Mouse (Mus musculus) MEL (cell line): ENCODE measurements at regions not wholly inside any gene's neighbourhood (a gene's known extent, or its start where the extent isn't known, plus 50 kb on each side); places are given as distances from the start of the nearest gene placed in this dataset.

Source experiments
- DNase-seq: peaks from one replicate; pipeline ENCODE4 v3.0.0; 2011; ENCODE audit warnings: low read depth, low spot score
- H3K27ac ChIP-seq: 2 replicates; pipeline ENCODE4 v1.5.1; 2012; ENCODE audit warnings: low read depth, mild to moderate bottlenecking, control low read depth, low read length, moderate library complexity; ENCODE audit not compliant: control insufficient read depth
- H3K27me3 ChIP-seq, 2 experiments: fragments of 150-350 bp in 1 of 2; sonication (generic) in 1 of 2; 2 replicates each; pipeline ENCODE4 v1.6.1; 2012; ENCODE audit warnings: low read length in 2 of 2, mild to moderate bottlenecking in 2 of 2, improper control_type of control experiment in 1 of 2, moderate library complexity in 1 of 2; ENCODE audit not compliant: insufficient read depth in 2 of 2, control insufficient read depth in 1 of 2
- H3K36me3 ChIP-seq, 2 experiments: 2 replicates each; pipeline ENCODE4 v1.6.1; 2012 to 2014; ENCODE audit warnings: low read length in 2 of 2, improper control_type of control experiment in 1 of 2, inconsistent platforms in 1 of 2, mild to moderate bottlenecking in 1 of 2; ENCODE audit not compliant: insufficient read depth in 2 of 2, control insufficient read depth in 1 of 2
- H3K4me1 ChIP-seq, 2 experiments: fragments of 150-350 bp in 1 of 2; sonication (generic) in 1 of 2; 2 replicates each; pipeline ENCODE4 v1.6.1; 2012; ENCODE audit warnings: low read length in 2 of 2, improper control_type of control experiment in 1 of 2, mild to moderate bottlenecking in 1 of 2; ENCODE audit not compliant: insufficient read depth in 2 of 2, control insufficient read depth in 1 of 2
- H3K4me3 ChIP-seq, 2 experiments: fragments of 150-350 bp in 1 of 2; sonication (generic) in 1 of 2; 2 replicates each; pipeline ENCODE4 v1.5.1; 2012; ENCODE audit warnings: low read depth in 2 of 2, low read length in 2 of 2, mild to moderate bottlenecking in 2 of 2, moderate library complexity in 2 of 2, control low read depth in 1 of 2, improper control_type of control experiment in 1 of 2; ENCODE audit not compliant: control insufficient read depth in 1 of 2, insufficient read depth in 1 of 2
- H3K79me2 ChIP-seq: 2 replicates; pipeline ENCODE4 v1.6.1; 2012; ENCODE audit warnings: mild to moderate bottlenecking, low read length, moderate library complexity; ENCODE audit not compliant: control insufficient read depth, poor library complexity, insufficient read depth
- H3K9ac ChIP-seq: 2 replicates; pipeline ENCODE4 v1.6.1; 2012; ENCODE audit warnings: low read depth, mild to moderate bottlenecking, control low read depth, low read length, moderate library complexity; ENCODE audit not compliant: control insufficient read depth, poor library complexity, severe bottlenecking
- H3K9me3 ChIP-seq: fragments of 150-350 bp; sonication (generic); replicated peaks from 2 replicates; pipeline ENCODE4 v1.6.1; 2012; ENCODE audit warnings: mild to moderate bottlenecking, low read length, improper control_type of control experiment, moderate library complexity; ENCODE audit not compliant: insufficient read depth
- CTCF ChIP-seq, 3 experiments: IDR thresholded peaks in 2 of 3; conservative IDR thresholded peaks in 1 of 3; 2 replicates each; pipeline ENCODE4 v1.5.1; 2011 to 2012; ENCODE audit warnings: low read length in 3 of 3, low read depth in 2 of 3, mild to moderate bottlenecking in 2 of 3, improper control_type of control experiment in 1 of 3, inconsistent platforms in 1 of 3, mixed read lengths in 1 of 3, moderate library complexity in 1 of 3; ENCODE audit not compliant: control insufficient read depth in 1 of 3, insufficient read depth in 1 of 3, poor library complexity in 1 of 3, severe bottlenecking in 1 of 3
- ELF1 ChIP-seq: IDR thresholded peaks from 2 replicates; pipeline ENCODE4 v1.6.1; 2014; ENCODE audit warnings: low read depth, mild to moderate bottlenecking, inconsistent platforms, low read length, improper control_type of control experiment, moderate library complexity
- EP300 ChIP-seq, 2 experiments: IDR thresholded peaks; 2 replicates each; pipeline ENCODE4 v1.6.1; 2011; ENCODE audit warnings: improper control_type of control experiment in 2 of 2, low read length in 2 of 2, low read depth in 1 of 2, mild to moderate bottlenecking in 1 of 2
- ETS1 ChIP-seq: IDR thresholded peaks from 2 replicates; pipeline ENCODE4 v1.6.1; 2012; ENCODE audit warnings: low read depth, mild to moderate bottlenecking, inconsistent platforms, low read length, improper control_type of control experiment, moderate library complexity
- GATA1 ChIP-seq: IDR thresholded peaks from 2 replicates; pipeline ENCODE4 v1.6.1; 2011; ENCODE audit warnings: low read depth, low read length, improper control_type of control experiment
- KAT2A ChIP-seq: conservative IDR thresholded peaks from 2 replicates; pipeline ENCODE4 v1.6.1; 2012; ENCODE audit warnings: low read depth, low read length, improper control_type of control experiment, inconsistent platforms
- MAX ChIP-seq: IDR thresholded peaks from 2 replicates; pipeline ENCODE4 v1.6.1; 2011; ENCODE audit warnings: low read length, improper control_type of control experiment
- MXI1 ChIP-seq: IDR thresholded peaks from 2 replicates; pipeline ENCODE4 v1.6.1; 2011; ENCODE audit warnings: mild to moderate bottlenecking, low read depth, low read length, improper control_type of control experiment
- MYC ChIP-seq: IDR thresholded peaks from 2 replicates; pipeline ENCODE4 v1.6.1; 2011; ENCODE audit warnings: low read depth, mild to moderate bottlenecking, low read length, improper control_type of control experiment, moderate library complexity
- POLR2A ChIP-seq, 2 experiments: IDR thresholded peaks; 2 replicates each; pipeline ENCODE4 v1.6.1; 2011 to 2012; ENCODE audit warnings: low read length in 2 of 2, mild to moderate bottlenecking in 2 of 2, control low read depth in 1 of 2, improper control_type of control experiment in 1 of 2, low read depth in 1 of 2, moderate library complexity in 1 of 2; ENCODE audit not compliant: control insufficient read depth in 1 of 2, insufficient read depth in 1 of 2, poor library complexity in 1 of 2
- RAD21 ChIP-seq: IDR thresholded peaks from 2 replicates; pipeline ENCODE4 v1.6.1; 2011; ENCODE audit warnings: mild to moderate bottlenecking, low read depth, low read length, improper control_type of control experiment
- RCOR1 ChIP-seq: IDR thresholded peaks from 2 replicates; pipeline ENCODE4 v1.6.1; 2012; ENCODE audit warnings: low read depth, mild to moderate bottlenecking, inconsistent platforms, low read length, improper control_type of control experiment
- SIN3A ChIP-seq: IDR thresholded peaks from 2 replicates; pipeline ENCODE4 v1.6.1; 2012; ENCODE audit warnings: low read length, improper control_type of control experiment, inconsistent platforms
- TAL1 ChIP-seq: IDR thresholded peaks from 2 replicates; pipeline ENCODE4 v1.6.1; 2012; ENCODE audit warnings: mild to moderate bottlenecking, inconsistent platforms, low read length, moderate library complexity, mixed read lengths
- TCF12 ChIP-seq: IDR thresholded peaks from 2 replicates; pipeline ENCODE4 v1.6.1; 2014; ENCODE audit warnings: low read depth, mild to moderate bottlenecking, inconsistent platforms, low read length, improper control_type of control experiment, moderate library complexity
- UBTF ChIP-seq: IDR thresholded peaks from 2 replicates; pipeline ENCODE4 v1.6.1; 2012; ENCODE audit warnings: low read depth, mild to moderate bottlenecking, inconsistent platforms, low read length, improper control_type of control experiment, moderate library complexity, borderline replicate concordance; ENCODE audit not compliant: insufficient read depth
- ZC3H11A ChIP-seq: IDR thresholded peaks from 2 replicates; pipeline ENCODE4 v1.6.1; 2012; ENCODE audit warnings: low read depth, mild to moderate bottlenecking, inconsistent platforms, low read length, improper control_type of control experiment
- ZKSCAN1 ChIP-seq: IDR thresholded peaks from 2 replicates; pipeline ENCODE4 v1.6.1; 2012; ENCODE audit warnings: low read depth, mild to moderate bottlenecking, inconsistent platforms, low read length, improper control_type of control experiment, moderate library complexity
- ZMIZ1 ChIP-seq: IDR thresholded peaks from 2 replicates; pipeline ENCODE4 v1.6.1; 2012; ENCODE audit warnings: low read depth, mild to moderate bottlenecking, inconsistent platforms, low read length, improper control_type of control experiment, moderate library complexity
- ZNF384 ChIP-seq: IDR thresholded peaks from 2 replicates; pipeline ENCODE4 v1.6.1; 2012; ENCODE audit warnings: low read depth, mild to moderate bottlenecking, inconsistent platforms, low read length, improper control_type of control experiment

DNA sequence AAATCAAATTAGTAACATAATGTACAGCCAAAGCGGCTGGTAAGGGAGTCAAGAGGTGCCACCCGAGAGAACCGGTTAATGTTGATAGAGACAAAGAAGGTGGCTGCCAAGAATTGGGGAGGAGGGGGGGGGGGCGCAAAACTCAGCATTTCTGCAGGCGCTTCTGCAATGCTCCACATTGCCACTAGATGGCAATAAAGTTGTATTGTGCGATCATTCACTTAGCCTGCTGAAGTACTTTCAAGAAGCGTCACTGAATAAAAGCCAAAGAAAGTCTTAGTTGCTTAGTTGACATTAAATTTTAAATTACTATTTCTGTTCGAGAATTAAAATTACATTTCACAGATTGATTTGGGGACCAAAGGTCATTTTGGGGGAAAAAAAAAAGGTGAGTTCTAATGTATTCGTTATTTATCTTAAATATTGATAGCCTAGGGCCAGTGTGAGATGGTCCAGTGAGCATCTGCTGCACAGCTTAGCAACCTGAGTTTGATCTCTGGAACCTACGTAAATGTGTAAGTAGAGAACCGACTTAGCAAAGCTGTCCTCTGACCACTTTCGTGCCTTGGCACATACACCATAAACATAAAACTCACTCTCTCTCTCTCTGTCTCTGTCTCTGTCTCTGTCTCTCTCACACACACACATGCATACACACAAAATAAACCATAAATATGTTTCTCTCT, 186.6 kb upstream of the Jmjd1c start (continued):
- TF ChIP-seq POLR2A (IDR thresholded peaks at IDR 0.05; ENCODE audit: control insufficient read depth in 1 of 2, insufficient read depth in 1 of 2, low read depth in 1 of 2, low read length in 2 of 2, poor library complexity in 1 of 2) (no peak), CTCF (IDR thresholded peaks at IDR 0.05 in 2 of 3, conservative IDR thresholded peaks at IDR 0.05 in 1 of 3; ENCODE audit: control insufficient read depth in 1 of 3, insufficient read depth in 1 of 3, low read depth in 2 of 3, low read length in 3 of 3, poor library complexity in 1 of 3, severe bottlenecking in 1 of 3) (peak; percentile 70 to 91 (median 82)), ZMIZ1 (no peak), TCF12 (no peak), MXI1 (no peak)

GRCm38 (mm10) chr10:66909905-66910681, 185.8 kb upstream of the Jmjd1c start:
- H3K27me3 ChIP-seq = no peaks in the 10 kb centered on the region
- peaks cover 0 to 32% of the 10 kb centered on the region in 2 experiments; a peak in 2 of 4 replicates for H3K36me3 ChIP-seq
- peak overlapping the region; percentile 7 for H3K9ac ChIP-seq
- H3K4me3 ChIP-seq = peak overlapping the region in 1 of 2 experiments; percentile 24; a peak in 2 of 4 replicates
- no peaks in the 10 kb centered on the region for H3K79me2 ChIP-seq
- no peak for DNase-seq
- no peak for TF ChIP-seq EP300 (IDR thresholded peaks at IDR 0.05; ENCODE audit: low read depth in 1 of 2, low read length in 2 of 2)
- TF ChIP-seq, all 39 proteins: peak for 0
- Histone ChIP-seq H3K4me1 (peaks cover 2 to 27% of the 10 kb centered on the region in 2 experiments; a peak in 3 of 4 replicates), H3K27ac (no peak overlapping the region), H3K9me3 (no peaks in the 10 kb centered on the region)

GRCm38 (mm10) chr10:66911261-66911911, 184.5 kb upstream of the Jmjd1c start:
- H3K27ac ChIP-seq = no peak overlapping the region
- 0 out of 2 replicates have a peak overlapping the region, but pooled peaks have one; percentile 1 for H3K9ac ChIP-seq
- peaks cover 2 to 27% of the 10 kb centered on the region in 2 experiments; a peak in 3 of 4 replicates for H3K4me1 ChIP-seq

More at GRCm38 (mm10) chr10:66911261-66911911, 184.5 kb upstream of the Jmjd1c start:
- Histone ChIP-seq H3K79me2 (no peaks in the 10 kb centered on the region), H3K4me3 (no peak overlapping the region), H3K9me3 (no peaks in the 10 kb centered on the region), H3K36me3 (peaks cover 0 to 32% of the 10 kb centered on the region in 2 experiments; a peak in 2 of 4 replicates), H3K27me3 (no peaks in the 10 kb centered on the region)
- peak; percentile 64 for DNase-seq
- TF ChIP-seq ELF1 (no peak), ETS1 (peak; percentile 89), TAL1 (peak; percentile 78), SIN3A (peak; percentile 67), GATA1 (peak; percentile 64), ZNF384 (no peak), MXI1 (peak; percentile 62; the same call in 1 of the 2 replicates), ZKSCAN1 (no peak), KAT2A (no peak), EP300 (IDR thresholded peaks at IDR 0.05; ENCODE audit: low read depth in 1 of 2, low read length in 2 of 2) (peak; percentile 81 to 84), MAX (peak; percentile 31; the same call in 1 of the 2 replicates), RCOR1 (peak; percentile 55; the same call in 1 of the 2 replicates), RAD21 (no peak), MYC (no peak), ZC3H11A (no peak), UBTF (no peak), TCF12 (peak; percentile 71)
